Mouse (Mus musculus): ENCODE measurements around the gene Inpp5b. TPM values are rescaled to one million over a fixed set of nuclear protein-coding genes. Genes with fewer than 3 reads are reported as not detected.

Gene Inpp5b
- polyA plus RNA-seq, 1 experiment from 2014 or later = 34.0 TPM

- Histone ChIP-seq H3K36me3 (ENCODE audit: insufficient read depth) (peaks cover 74% of the 10 kb centered on the region), H3K4me3 (ENCODE audit: low read depth, low read length) (no peak overlapping the region)
- no peak for ATAC-seq (ENCODE audit: insufficient read depth)
Measured at GRCm38 (mm10) chr4:124781361-124781760, 39.7 kb downstream of the Inpp5b start.

DNA sequence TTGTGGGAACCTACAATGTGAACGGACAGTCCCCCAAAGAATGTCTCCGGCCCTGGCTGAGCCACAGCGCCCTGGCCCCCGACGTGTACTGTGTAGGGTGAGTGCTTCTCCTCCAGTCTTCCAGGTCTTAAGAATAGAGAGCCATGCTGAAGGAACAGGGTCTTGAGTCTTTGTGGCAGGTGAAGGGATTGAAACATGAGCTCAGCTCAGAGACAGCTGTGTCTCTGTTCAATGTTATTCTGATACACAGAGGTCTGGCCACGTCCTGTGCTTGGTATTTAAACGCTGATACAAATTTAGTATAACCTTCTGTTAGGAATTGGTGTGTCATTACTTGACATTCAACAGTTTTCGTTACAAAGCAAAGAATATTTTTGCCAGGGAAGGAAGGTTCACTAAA, 40.7 kb downstream of the Inpp5b start:
- no peak for TF ChIP-seq CTCF (IDR thresholded peaks at IDR 0.05; ENCODE audit: low read depth)
- no peaks in the 10 kb centered on the region for H3K27me3 ChIP-seq (ENCODE audit: insufficient read depth, low read length)
- 90% methylated on average over 8 of the region's 8 CpGs for WGBS
- H3K36me3 ChIP-seq (ENCODE audit: insufficient read depth) = peaks cover 79% of the 10 kb centered on the region
- H3K27ac ChIP-seq (ENCODE audit: low read depth) = no peak overlapping the region
- no peaks in the 10 kb centered on the region for H3K4me1 ChIP-seq (ENCODE audit: insufficient read depth)
- H3K4me3 ChIP-seq (ENCODE audit: low read depth, low read length) = no peak overlapping the region
- ATAC-seq (ENCODE audit: insufficient read depth) (no peak), DNase-seq (no peak)
- H3K9me3 ChIP-seq (ENCODE audit: low read depth, low read length) = no peaks in the 10 kb centered on the region
- H3K4me2 ChIP-seq = no peak overlapping the region
- no peak overlapping the region for H3K9ac ChIP-seq

More at GRCm38 (mm10) chr4:124781361-124781760, 39.7 kb downstream of the Inpp5b start:
- no peak for TF ChIP-seq CTCF (IDR thresholded peaks at IDR 0.05; ENCODE audit: low read depth)
- Histone ChIP-seq H3K9ac (no peak overlapping the region), H3K9me3 (ENCODE audit: low read depth, low read length) (no peaks in the 10 kb centered on the region), H3K4me2 (no peak overlapping the region), H3K27me3 (ENCODE audit: insufficient read depth, low read length) (no peaks in the 10 kb centered on the region), H3K27ac (ENCODE audit: low read depth) (no peak overlapping the region), H3K4me1 (ENCODE audit: insufficient read depth) (no peaks in the 10 kb centered on the region)
- DNase-seq = no peak
- WGBS = 93% methylated on average over 7 of the region's 7 CpGs

DNA sequence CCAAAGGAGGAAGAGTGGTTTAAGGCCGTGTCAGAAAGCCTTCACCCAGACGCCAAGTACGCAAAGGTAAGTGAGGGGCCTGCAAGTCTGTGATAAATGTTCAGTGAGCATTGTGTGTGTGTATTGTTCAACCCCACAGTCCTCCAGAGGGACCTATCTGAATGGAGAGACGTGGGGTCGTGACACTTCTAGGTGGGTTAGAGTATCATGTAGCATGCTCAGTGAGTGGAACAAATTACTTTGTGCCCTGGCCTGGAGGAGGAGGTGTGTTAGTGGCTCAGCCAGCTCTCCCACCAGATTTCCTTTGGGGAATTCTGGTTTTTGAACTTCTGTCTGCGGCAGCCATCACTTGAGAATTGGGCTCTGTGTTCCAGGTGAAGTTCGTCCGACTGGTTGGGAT, 42.3 kb downstream of the Inpp5b start:
- no peak for ATAC-seq (ENCODE audit: insufficient read depth)

DNA sequence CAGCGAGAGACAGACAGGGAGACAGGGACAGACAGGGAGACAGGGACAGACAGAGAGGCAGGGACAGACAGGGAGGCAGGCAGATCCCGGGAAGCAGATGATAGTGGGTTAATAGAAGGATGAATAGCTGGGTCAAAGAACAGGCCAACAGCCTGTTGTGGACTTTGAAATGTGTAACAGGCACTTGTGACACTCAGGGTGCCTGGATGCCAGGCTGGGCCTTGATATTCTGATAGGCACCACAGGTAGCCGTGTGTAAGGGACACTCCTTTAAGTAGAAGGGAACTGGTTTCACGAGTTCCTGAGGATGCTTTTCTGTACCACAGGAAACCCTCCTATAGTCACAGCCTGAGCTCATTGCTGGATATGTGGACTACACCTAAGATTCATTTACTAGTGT, 48.4 kb downstream of the Inpp5b start:
- no peak overlapping the region for H3K4me3 ChIP-seq (ENCODE audit: low read depth, low read length)
- no peak overlapping the region for H3K4me2 ChIP-seq
- no peak overlapping the region for H3K9ac ChIP-seq
- no peak for TF ChIP-seq CTCF (IDR thresholded peaks at IDR 0.05; ENCODE audit: low read depth)
- 61% methylated on average over 4 of the region's 4 CpGs for WGBS
- no peak for ATAC-seq (ENCODE audit: insufficient read depth)
- H3K27me3 ChIP-seq (ENCODE audit: insufficient read depth, low read length) = no peaks in the 10 kb centered on the region
- H3K9me3 ChIP-seq (ENCODE audit: low read depth, low read length) = no peaks in the 10 kb centered on the region
- DNase-seq = no peak
- H3K36me3 ChIP-seq (ENCODE audit: insufficient read depth) = peaks cover 83% of the 10 kb centered on the region
- no peak overlapping the region for H3K27ac ChIP-seq (ENCODE audit: low read depth)
- no peaks in the 10 kb centered on the region for H3K4me1 ChIP-seq (ENCODE audit: insufficient read depth)

More for the DNA sequence above, 42.3 kb downstream of the Inpp5b start:
- Histone ChIP-seq H3K4me1 (ENCODE audit: insufficient read depth) (no peaks in the 10 kb centered on the region), H3K4me2 (no peak overlapping the region), H3K9me3 (ENCODE audit: low read depth, low read length) (no peaks in the 10 kb centered on the region), H3K9ac (no peak overlapping the region), H3K27me3 (ENCODE audit: insufficient read depth, low read length) (no peaks in the 10 kb centered on the region), H3K27ac (ENCODE audit: low read depth) (no peak overlapping the region), H3K4me3 (ENCODE audit: low read depth, low read length) (no peak overlapping the region), H3K36me3 (ENCODE audit: insufficient read depth) (peaks cover 76% of the 10 kb centered on the region)
- WGBS = 84% methylated on average over 8 of the region's 8 CpGs
- no peak for TF ChIP-seq CTCF (IDR thresholded peaks at IDR 0.05; ENCODE audit: low read depth)
- DNase-seq = no peak

- no peak overlapping the region for H3K4me2 ChIP-seq
- H3K4me1 ChIP-seq (ENCODE audit: insufficient read depth) = no peaks in the 10 kb centered on the region
- H3K9me3 ChIP-seq (ENCODE audit: low read depth, low read length) = no peaks in the 10 kb centered on the region
- WGBS = 86% methylated on average over 8 of the region's 8 CpGs
- H3K27me3 ChIP-seq (ENCODE audit: insufficient read depth, low read length) = no peaks in the 10 kb centered on the region
- H3K27ac ChIP-seq (ENCODE audit: low read depth) = no peak overlapping the region
- peaks cover 64% of the 10 kb centered on the region for H3K36me3 ChIP-seq (ENCODE audit: insufficient read depth)
- DNase-seq (no peak), ATAC-seq (ENCODE audit: insufficient read depth) (no peak)
- H3K9ac ChIP-seq = no peak overlapping the region
- H3K4me3 ChIP-seq (ENCODE audit: low read depth, low read length) = no peak overlapping the region
- TF ChIP-seq CTCF (IDR thresholded peaks at IDR 0.05; ENCODE audit: low read depth) = no peak
Measured at GRCm38 (mm10) chr4:124792114-124792513, 50.5 kb downstream of the Inpp5b start.

DNA sequence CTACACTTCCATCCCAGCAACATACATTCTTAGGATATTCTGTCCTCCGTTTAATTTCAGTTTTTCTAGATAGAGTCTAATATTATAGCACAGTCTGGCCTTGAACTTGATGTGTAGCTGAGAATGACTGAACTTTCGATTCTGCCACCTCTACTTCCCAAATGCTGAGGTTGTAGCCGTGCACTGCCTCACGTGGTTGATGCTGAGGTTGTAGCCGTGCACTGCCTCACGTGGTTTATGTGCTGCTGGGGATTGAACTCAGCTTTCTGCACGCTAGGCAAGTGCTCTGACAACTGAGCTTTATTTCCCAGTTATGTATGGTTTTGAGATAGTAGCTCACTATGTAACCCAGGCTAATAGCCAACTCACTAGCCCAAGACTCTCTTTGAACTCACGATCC, 54.5 kb downstream of the Inpp5b start:
- Histone ChIP-seq H3K4me2 (no peak overlapping the region), H3K4me1 (ENCODE audit: insufficient read depth) (no peaks in the 10 kb centered on the region), H3K27ac (ENCODE audit: low read depth) (no peak overlapping the region), H3K9me3 (ENCODE audit: low read depth, low read length) (no peaks in the 10 kb centered on the region), H3K9ac (no peak overlapping the region), H3K36me3 (ENCODE audit: insufficient read depth) (peaks cover 58% of the 10 kb centered on the region), H3K27me3 (ENCODE audit: insufficient read depth, low read length) (no peaks in the 10 kb centered on the region), H3K4me3 (ENCODE audit: low read depth, low read length) (no peak overlapping the region)
- 88% methylated on average over 8 of the region's 8 CpGs for WGBS
- ATAC-seq (ENCODE audit: insufficient read depth) (no peak), DNase-seq (no peak)
- no peak for TF ChIP-seq CTCF (IDR thresholded peaks at IDR 0.05; ENCODE audit: low read depth)

DNA sequence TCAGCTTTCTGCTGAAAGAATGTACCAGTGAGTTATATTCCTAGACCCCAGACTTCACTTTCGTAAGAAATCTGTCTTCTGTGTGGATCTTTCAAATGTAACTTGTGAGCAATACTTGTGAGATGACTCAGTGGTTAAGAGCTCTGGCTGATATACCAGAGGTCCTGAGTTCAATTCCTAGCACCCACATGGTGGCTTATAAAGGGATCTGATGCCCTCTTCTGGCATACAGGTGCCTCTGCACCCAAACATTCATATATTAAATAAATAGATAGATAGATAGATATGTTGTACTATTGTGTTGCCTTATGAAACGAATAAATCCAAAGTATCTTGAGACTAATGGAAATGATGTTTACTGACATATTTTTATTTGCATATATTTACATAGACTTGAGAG, 55.3 kb downstream of the Inpp5b start:
- Histone ChIP-seq H3K27me3 (ENCODE audit: insufficient read depth, low read length) (no peaks in the 10 kb centered on the region), H3K27ac (ENCODE audit: low read depth) (no peak overlapping the region), H3K4me1 (ENCODE audit: insufficient read depth) (no peaks in the 10 kb centered on the region), H3K4me3 (ENCODE audit: low read depth, low read length) (no peak overlapping the region), H3K9ac (no peak overlapping the region), H3K9me3 (ENCODE audit: low read depth, low read length) (no peaks in the 10 kb centered on the region), H3K4me2 (no peak overlapping the region), H3K36me3 (ENCODE audit: insufficient read depth) (peaks cover 50% of the 10 kb centered on the region)
- ATAC-seq (ENCODE audit: insufficient read depth) (no peak), DNase-seq (no peak)
- 93% methylated on average over 2 of the region's 2 CpGs for WGBS
- TF ChIP-seq CTCF (IDR thresholded peaks at IDR 0.05; ENCODE audit: low read depth) = 0 out of 2 replicates have a peak, but pooled peaks have one; percentile 18

Data from lung, embryonic 14.5 days (tissue).